Mouse (Mus musculus): ENCODE results near the gene Mapt. TPM values are rescaled to one million over a fixed set of nuclear protein-coding genes. Genes with fewer than 3 reads are reported as not detected.

Gene Mapt
- total RNA-seq, 1 experiment from 2014 or later = 74.8 TPM

- DNase-seq = peak; percentile 27
Measured at GRCm38 (mm10) chr11:104316685-104317400, 85.7 kb downstream of the Mapt start.

DNA sequence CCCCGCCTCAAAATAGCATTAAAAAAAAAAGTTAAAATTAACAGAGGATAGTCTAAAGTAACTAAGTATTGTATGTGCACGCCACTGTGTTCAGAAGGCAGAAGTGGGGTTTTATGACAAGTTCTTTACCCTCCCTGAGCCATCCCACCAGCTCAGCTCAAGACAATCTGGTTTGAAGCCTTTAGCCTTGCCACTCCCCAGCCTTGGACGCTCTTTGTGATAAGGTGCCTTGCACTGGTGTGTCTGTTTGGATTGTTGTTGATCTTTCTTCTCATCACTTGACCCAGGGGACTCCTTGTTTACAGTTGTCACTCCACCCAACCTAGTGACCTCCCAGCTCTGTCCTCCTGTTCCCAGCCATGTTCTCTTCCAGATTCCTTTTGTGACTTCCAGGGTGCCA lies 86.4 kb downstream of the Mapt start:
- no peak for DNase-seq

GRCm38 (mm10) chr11:104318940-104319781 lies 88.0 kb downstream of the Mapt start:
- DNase-seq = peak; percentile 36

GRCm38 (mm10) chr11:104320511-104320910 lies 89.3 kb downstream of the Mapt start:
- DNase-seq = no peak

- no peak for DNase-seq
Measured at GRCm38 (mm10) chr11:104322142-104322541, 91.0 kb downstream of the Mapt start.

DNA sequence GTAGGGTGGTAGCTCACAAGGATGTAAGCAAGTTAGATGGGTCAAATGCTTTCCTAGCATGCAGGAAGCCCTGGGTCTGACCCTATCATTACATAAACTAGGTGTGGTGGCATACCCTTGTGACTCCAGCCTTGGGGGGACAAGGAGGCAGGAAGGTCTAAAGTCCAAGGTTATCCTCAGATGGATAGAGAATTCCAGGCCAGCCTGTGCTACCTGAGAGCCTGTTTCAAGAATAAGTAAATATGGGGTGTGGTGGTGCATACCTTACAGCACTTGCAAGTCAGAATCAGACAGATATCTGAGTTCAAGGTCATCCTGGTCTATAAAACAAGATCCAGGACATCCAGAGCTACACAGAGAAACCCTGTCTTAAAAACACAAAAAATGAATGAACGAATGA lies 96.3 kb downstream of the Mapt start:
- no peak for DNase-seq

GRCm38 (mm10) chr11:104327946-104328345 lies 96.8 kb downstream of the Mapt start:
- no peak for DNase-seq

- DNase-seq = no peak
Measured at GRCm38 (mm10) chr11:104329185-104329926, 98.2 kb downstream of the Mapt start.

DNA sequence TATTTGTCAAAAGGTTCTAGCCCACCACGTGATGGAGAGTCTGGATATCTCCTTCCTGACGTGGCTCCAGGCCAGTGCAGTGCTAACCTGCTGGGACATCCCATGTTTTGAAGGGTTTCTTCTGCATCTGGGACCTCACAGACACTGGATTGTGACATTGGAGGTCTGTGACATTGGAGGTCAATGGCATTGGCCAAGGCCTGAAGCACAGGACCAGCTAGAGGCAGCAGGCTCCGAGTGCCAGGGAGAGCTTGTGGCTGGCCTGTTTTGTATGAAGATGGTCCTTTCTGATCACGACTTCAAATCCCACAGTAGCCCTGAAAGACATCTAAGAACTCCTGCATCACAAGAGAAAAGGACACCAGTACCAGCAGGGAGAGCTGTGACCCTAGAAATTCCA lies 99.0 kb downstream of the Mapt start:
- DNase-seq = no peak

DNA sequence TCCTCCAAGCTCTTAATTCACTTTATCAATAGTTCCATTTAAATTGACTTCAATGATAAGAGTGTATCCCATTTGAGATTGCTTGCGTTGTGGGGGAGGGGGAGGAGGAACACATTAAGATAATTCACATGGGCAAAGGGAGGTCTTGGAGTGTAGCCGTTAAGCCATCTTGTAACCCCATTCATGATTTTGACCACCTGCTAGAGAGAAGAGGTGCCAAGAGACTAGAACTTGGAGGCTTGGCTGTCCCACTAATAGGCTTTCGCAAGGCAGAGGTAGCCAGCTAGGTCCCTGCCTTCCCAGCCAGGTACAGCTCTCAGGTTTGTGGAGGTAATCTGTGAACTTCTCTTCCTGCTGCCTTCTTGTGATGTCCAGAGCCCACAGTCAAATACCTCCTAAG lies 100.0 kb downstream of the Mapt start:
- no peak for DNase-seq

DNA sequence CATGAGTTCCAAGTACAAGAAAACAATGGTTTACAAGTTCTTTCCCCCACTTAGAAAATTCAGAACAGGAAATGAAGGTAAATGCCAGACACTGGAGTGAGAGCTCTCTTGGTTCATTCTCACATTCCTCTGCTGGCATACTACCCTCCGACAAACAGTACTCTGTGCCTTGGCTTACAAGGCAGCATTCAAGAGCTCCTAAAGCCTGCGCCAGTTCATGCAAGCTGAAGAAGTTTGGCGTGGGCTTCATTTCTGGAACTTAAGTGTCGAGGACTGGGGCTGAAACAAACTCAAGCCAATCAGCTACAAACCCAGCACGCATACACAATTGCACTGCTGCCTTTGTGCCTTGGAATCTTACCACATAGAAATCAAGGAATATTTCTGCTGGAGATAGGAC lies 100.9 kb downstream of the Mapt start:
- no peak for DNase-seq

GRCm38 (mm10) chr11:104334115-104334514 lies 102.9 kb downstream of the Mapt start:
- no peak for DNase-seq

DNA sequence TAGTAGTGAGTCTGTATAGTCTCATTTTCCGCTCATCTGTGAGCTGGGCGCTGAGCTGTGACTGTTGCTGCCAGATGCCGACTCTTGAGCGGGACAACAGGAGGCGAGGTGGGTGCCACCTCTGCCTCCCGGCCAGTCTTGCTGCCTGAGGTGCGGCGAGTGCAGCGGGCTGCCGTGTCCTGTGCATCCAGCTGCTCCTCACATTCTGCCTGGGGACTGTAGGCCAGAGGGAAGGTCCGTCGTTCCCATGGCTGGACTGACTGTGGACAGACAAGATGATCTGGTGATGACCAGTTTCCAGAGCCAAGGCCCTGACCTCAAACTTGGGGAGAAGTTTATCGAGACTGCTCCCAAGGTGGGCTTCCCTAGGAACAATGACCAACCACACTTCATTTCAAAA lies 103.8 kb downstream of the Mapt start:
- DNase-seq = no peak

GRCm38 (mm10) chr11:104346931-104347330 lies 115.7 kb downstream of the Mapt start:
- peak; percentile 37 for DNase-seq

DNA sequence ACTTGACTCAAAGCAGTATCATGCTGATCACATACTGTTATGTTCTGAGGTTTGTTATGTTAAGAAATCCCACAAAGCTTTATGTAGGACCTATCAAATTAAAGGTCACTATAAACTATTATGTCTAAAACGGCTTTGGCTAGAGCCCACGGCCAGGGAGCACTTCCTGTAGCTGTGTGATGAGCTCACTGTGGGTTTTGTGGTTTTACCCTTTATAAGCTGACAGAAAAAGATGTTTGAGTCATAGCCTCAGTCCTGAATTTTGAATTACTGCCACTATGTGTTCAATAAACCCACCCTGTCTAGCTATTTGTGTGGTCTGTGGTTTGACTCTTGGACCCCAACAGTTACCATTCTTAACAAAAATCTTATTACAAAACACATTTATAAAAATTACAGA lies 130.6 kb downstream of the Mapt start:
- peak; percentile 18 for DNase-seq

- no peak for DNase-seq
Measured at GRCm38 (mm10) chr11:104362704-104363103, 131.5 kb downstream of the Mapt start.

- no peak for DNase-seq
Measured at GRCm38 (mm10) chr11:104363823-104364600, 132.8 kb downstream of the Mapt start.

GRCm38 (mm10) chr11:104367486-104368190 lies 136.4 kb downstream of the Mapt start:
- no peak for DNase-seq

GRCm38 (mm10) chr11:104376291-104376690 lies 145.1 kb downstream of the Mapt start:
- no peak for DNase-seq

DNA sequence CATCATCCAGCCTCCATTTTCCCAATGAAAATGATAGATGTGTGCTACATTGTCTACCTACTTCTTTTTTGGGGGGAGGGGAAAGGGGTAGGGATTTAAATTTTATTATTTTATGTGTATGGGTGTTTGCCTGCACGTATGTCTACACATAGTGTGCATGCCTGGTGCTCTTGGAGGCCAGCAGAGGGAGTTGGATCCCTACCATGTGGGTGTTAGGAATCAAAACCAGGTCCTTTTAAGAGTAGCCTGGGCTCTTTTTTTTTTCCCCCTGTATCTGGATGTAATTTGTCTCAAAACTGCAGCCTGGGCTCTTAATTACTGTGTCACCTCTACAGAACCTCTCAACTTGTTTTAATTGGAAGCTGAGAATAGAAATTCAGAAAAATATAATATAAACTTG lies 148.4 kb downstream of the Mapt start:
- peak; percentile 31 for DNase-seq
